Mouse (Mus musculus) myocyte (in vitro differentiated cells): ENCODE results near the gene Atl3. TPM values are rescaled to one million over a fixed set of nuclear protein-coding genes. Genes with fewer than 3 reads are reported as not detected.

Experiments
- H3K27me3 ChIP-seq: one replicate; pipeline ENCODE4 v1.6.1; 2011; ENCODE audit not compliant: control insufficient read depth, insufficient read depth, insufficient read length
- H3K36me3 ChIP-seq: one replicate; pipeline ENCODE4 v1.6.1; 2011; ENCODE audit not compliant: control insufficient read depth, insufficient read depth
- H3K4me2 ChIP-seq: one replicate; pipeline ENCODE4 v1.6.1; 2011; ENCODE audit warnings: low read depth, control low read depth
- H3K4me3 ChIP-seq: one replicate; pipeline ENCODE4 v1.5.1; 2011; ENCODE audit warnings: mild to moderate bottlenecking, control low read depth, moderate library complexity
- H3K79me2 ChIP-seq: one replicate; pipeline ENCODE4 v1.6.1; 2011; ENCODE audit not compliant: control insufficient read depth, insufficient read depth
- H3ac ChIP-seq: one replicate; pipeline ENCODE4 v1.6.1; 2011; ENCODE audit not compliant: control insufficient read depth, insufficient read length
- CEBPB ChIP-seq: IDR thresholded peaks from 2 replicates; pipeline ENCODE4 v1.6.1; 2011; ENCODE audit warnings: mild to moderate bottlenecking, moderate library complexity; ENCODE audit not compliant: poor library complexity, insufficient read depth, severe bottlenecking
- E2F4 ChIP-seq: IDR thresholded peaks from one replicate; pipeline ENCODE4 v1.6.1; 2011; ENCODE audit warnings: mild to moderate bottlenecking, control low read depth, moderate library complexity; ENCODE audit not compliant: insufficient read depth
- MAX ChIP-seq: IDR thresholded peaks from one replicate; pipeline ENCODE4 v1.6.1; 2011; ENCODE audit warnings: low read depth, mild to moderate bottlenecking, control low read depth
- MYOD1 ChIP-seq, 3 experiments: IDR thresholded peaks; one replicate each; pipeline ENCODE4 v1.6.1; 2011; ENCODE audit warnings: control low read depth in 2 of 3, low read depth in 2 of 3, mild to moderate bottlenecking in 2 of 3, moderate library complexity in 1 of 3; ENCODE audit not compliant: insufficient read length in 2 of 3, control insufficient read depth in 1 of 3
- MYOG ChIP-seq, 3 experiments: IDR thresholded peaks; one replicate each; pipeline ENCODE4 v1.6.1; 2011; ENCODE audit warnings: control low read depth in 2 of 3, low read depth in 2 of 3, mild to moderate bottlenecking in 2 of 3; ENCODE audit not compliant: insufficient read length in 2 of 3, control insufficient read depth in 1 of 3, insufficient read depth in 1 of 3
- POLR2A ChIP-seq: IDR thresholded peaks from one replicate; pipeline ENCODE4 v1.6.1; 2011; ENCODE audit warnings: low read depth, mild to moderate bottlenecking, control low read depth, moderate library complexity; ENCODE audit not compliant: insufficient read length
- POLR2AphosphoS2 ChIP-seq: IDR thresholded peaks from one replicate; pipeline ENCODE4 v1.6.1; 2011; ENCODE audit warnings: low read depth, control low read depth; ENCODE audit not compliant: insufficient read length
- REST ChIP-seq: IDR thresholded peaks from one replicate; pipeline ENCODE4 v1.6.1; 2011; ENCODE audit warnings: mild to moderate bottlenecking, control low read depth, moderate library complexity; ENCODE audit not compliant: insufficient read depth, insufficient read length
- SRF ChIP-seq: IDR thresholded peaks from one replicate; pipeline ENCODE4 v1.6.1; 2011; ENCODE audit warnings: low read depth; ENCODE audit not compliant: control insufficient read depth, insufficient read length
- TCF12 ChIP-seq: IDR thresholded peaks from one replicate; pipeline ENCODE4 v1.6.1; 2011; ENCODE audit warnings: mild to moderate bottlenecking, control low read depth; ENCODE audit not compliant: poor library complexity, insufficient read depth, severe bottlenecking
- TCF3 ChIP-seq: IDR thresholded peaks from one replicate; pipeline ENCODE4 v1.6.1; 2011; ENCODE audit warnings: low read depth, control low read depth; ENCODE audit not compliant: insufficient read length
- USF1 ChIP-seq: IDR thresholded peaks from one replicate; pipeline ENCODE4 v1.6.1; 2011; ENCODE audit warnings: low read depth, mild to moderate bottlenecking, control low read depth, moderate library complexity
- polyA plus RNA-seq: library from polyadenylated mRNA; unstranded; fragments of >200 nt; fragmentation: generic; extraction: Trizol; gene quantifications from one replicate; pipeline ENCODE4 v1.2.1, GENCODE M21; 2012; ENCODE audit warnings: missing spikeins

Gene Atl3
- polyA plus RNA-seq, 1 experiment: 14.4 TPM

DNA sequence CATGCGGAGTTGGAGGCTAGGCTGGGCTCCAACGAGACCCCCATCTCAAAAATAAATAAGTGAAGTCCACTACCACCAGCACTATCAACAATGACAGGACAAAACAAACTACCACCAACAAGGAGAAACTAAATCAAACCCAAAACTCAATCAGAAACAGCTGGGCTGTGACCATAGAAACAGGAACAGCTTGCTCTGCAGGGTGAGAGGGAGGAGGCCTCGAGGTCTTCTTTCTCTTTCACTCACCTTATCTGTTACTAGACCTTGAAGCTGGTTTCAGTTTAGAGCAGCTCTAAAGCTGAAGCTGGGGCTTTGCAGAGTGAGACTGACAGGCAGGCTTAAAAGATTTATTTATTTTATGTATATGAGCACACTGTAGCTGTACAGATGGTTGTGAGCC, 67.6 kb downstream of the Atl3 start:
- Histone ChIP-seq H3K27me3 (no peaks in the 10 kb centered on the region), H3ac (no peak overlapping the region), H3K36me3 (no peaks in the 10 kb centered on the region), H3K4me2 (no peak overlapping the region), H3K4me3 (no peak overlapping the region), H3K79me2 (no peaks in the 10 kb centered on the region)
- TF ChIP-seq MYOD1 (IDR thresholded peaks at IDR 0.05; ENCODE audit: control insufficient read depth in 1 of 3, insufficient read length in 2 of 3, low read depth in 2 of 3) (no peak), TCF3 (no peak), CEBPB (no peak), E2F4 (no peak), POLR2AphosphoS2 (no peak), MAX (no peak), TCF12 (no peak), REST (no peak), POLR2A (no peak), USF1 (no peak), MYOG (IDR thresholded peaks at IDR 0.05; ENCODE audit: control insufficient read depth in 1 of 3, insufficient read depth in 1 of 3, insufficient read length in 2 of 3, low read depth in 2 of 3) (no peak), SRF (no peak)

DNA sequence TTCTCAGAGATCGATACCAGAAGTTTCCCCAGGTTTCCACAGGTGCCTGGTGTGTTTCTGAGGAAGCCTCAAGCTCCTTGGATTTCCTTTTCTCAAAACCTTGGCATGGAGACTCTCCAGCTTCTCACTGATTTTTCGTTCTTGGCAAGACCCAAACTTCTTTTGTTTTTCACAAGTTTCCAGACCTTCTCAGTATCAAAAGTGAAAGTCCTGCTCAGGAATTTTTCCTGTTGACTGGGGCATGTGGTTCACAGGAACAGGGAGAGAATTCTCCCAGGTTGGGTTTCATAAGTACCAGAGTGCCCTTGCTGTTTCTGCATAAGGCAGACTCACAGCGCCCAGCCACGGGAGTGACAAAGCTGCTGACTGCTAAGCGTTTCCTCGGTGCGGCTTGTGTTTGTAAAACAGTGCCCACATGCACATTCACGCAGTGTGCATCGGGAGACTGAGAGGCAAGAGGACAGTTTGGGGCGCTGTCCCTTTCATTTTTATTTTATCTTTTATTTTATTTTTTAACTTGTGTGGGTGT, 68.8 kb downstream of the Atl3 start:
- no peak overlapping the region for H3ac ChIP-seq
- H3K36me3 ChIP-seq: no peaks in the 10 kb centered on the region
- no peak for TF ChIP-seq USF1
- no peak for TF ChIP-seq MYOG (IDR thresholded peaks at IDR 0.05; ENCODE audit: control insufficient read depth in 1 of 3, insufficient read depth in 1 of 3, insufficient read length in 2 of 3, low read depth in 2 of 3)
- TF ChIP-seq TCF3: no peak
- no peak for TF ChIP-seq MYOD1 (IDR thresholded peaks at IDR 0.05; ENCODE audit: control insufficient read depth in 1 of 3, insufficient read length in 2 of 3, low read depth in 2 of 3)
- no peak for TF ChIP-seq REST
- no peak for TF ChIP-seq CEBPB
- TF ChIP-seq POLR2AphosphoS2: no peak
- TF ChIP-seq SRF: no peak
- TF ChIP-seq E2F4: no peak
- TF ChIP-seq POLR2A: no peak
- TF ChIP-seq MAX: no peak
- TF ChIP-seq TCF12: no peak
- peak overlapping the region; percentile 37 for H3K4me2 ChIP-seq
- no peak overlapping the region for H3K4me3 ChIP-seq
- no peaks in the 10 kb centered on the region for H3K79me2 ChIP-seq
- no peaks in the 10 kb centered on the region for H3K27me3 ChIP-seq

DNA sequence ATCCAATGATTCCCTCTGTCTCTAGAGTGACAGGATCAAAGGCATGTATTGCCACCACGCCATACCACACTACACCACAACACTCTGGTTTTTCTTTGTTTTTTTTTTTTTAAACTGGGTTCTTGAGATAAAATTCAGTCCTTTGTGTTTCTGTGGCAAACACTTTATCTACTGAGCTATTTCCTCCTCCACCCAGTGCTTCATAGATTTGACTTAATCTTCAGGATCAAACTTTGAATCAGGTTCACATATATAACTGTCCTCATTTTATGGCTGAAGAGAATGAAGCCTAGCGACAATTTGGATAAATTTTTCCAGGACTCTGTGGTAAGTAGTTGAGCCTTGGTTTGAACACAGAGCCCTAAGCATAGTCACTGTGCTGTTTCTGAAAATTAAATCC, 69.8 kb downstream of the Atl3 start:
- Histone ChIP-seq H3K4me2 (no peak overlapping the region), H3K36me3 (no peaks in the 10 kb centered on the region), H3ac (no peak overlapping the region), H3K27me3 (no peaks in the 10 kb centered on the region), H3K4me3 (no peak overlapping the region), H3K79me2 (peaks cover 4% of the 10 kb centered on the region)
- TF ChIP-seq TCF3 (no peak), MYOG (IDR thresholded peaks at IDR 0.05; ENCODE audit: control insufficient read depth in 1 of 3, insufficient read depth in 1 of 3, insufficient read length in 2 of 3, low read depth in 2 of 3) (no peak), CEBPB (no peak), REST (no peak), TCF12 (no peak), MAX (no peak), E2F4 (no peak), MYOD1 (IDR thresholded peaks at IDR 0.05; ENCODE audit: control insufficient read depth in 1 of 3, insufficient read length in 2 of 3, low read depth in 2 of 3) (no peak), USF1 (no peak), SRF (no peak)

DNA sequence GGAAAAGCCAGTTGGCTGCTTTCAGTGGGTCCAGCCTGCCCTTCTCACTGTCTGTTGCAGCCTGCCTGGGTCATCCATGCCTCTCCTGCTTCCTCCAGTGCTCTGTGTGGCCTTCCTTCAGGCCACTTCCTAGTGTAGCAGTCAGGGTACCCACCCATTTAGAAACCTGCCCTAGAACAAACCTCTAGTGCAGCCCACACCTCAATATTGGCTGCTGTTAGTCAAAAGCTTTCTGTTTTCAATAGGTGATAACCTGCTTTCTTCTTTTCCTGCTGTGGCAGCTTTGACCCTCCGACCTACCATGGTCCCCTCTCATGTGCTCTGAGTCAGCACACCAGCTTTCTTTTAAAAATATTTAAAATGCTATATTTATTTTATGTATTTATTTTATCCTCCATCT, 70.6 kb downstream of the Atl3 start:
- no peak overlapping the region for H3ac ChIP-seq
- no peak for TF ChIP-seq POLR2A
- no peak for TF ChIP-seq SRF
- TF ChIP-seq CEBPB: no peak
- TF ChIP-seq E2F4: no peak
- TF ChIP-seq MAX: no peak
- TF ChIP-seq TCF3: no peak
- TF ChIP-seq MYOG (IDR thresholded peaks at IDR 0.05; ENCODE audit: control insufficient read depth in 1 of 3, insufficient read depth in 1 of 3, insufficient read length in 2 of 3, low read depth in 2 of 3): no peak
- TF ChIP-seq REST: no peak
- no peak for TF ChIP-seq TCF12
- TF ChIP-seq USF1: no peak
- no peak for TF ChIP-seq MYOD1 (IDR thresholded peaks at IDR 0.05; ENCODE audit: control insufficient read depth in 1 of 3, insufficient read length in 2 of 3, low read depth in 2 of 3)
- TF ChIP-seq POLR2AphosphoS2: no peak
- H3K79me2 ChIP-seq: peaks cover 4% of the 10 kb centered on the region
- no peaks in the 10 kb centered on the region for H3K36me3 ChIP-seq
- H3K27me3 ChIP-seq: no peaks in the 10 kb centered on the region
- no peak overlapping the region for H3K4me2 ChIP-seq
- no peak overlapping the region for H3K4me3 ChIP-seq

DNA sequence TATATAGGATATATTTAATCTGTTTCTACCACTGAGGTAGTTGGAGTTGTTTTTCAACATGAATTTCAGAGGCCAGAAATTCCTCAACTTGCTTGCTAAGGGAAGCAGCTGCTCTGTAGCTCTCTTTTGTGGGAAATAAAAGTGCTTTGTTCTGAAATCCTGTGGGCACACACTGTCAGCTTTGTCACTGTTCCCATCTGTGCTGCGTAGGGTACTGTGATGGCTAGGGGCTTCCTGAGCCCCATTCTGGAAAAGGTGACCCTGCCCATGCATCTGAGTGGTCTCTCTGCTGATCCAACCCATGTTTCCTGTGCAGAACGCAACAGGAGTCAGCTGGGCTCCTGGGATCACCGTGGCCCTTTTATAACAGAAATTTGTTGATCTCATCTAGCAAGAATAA, 73.0 kb downstream of the Atl3 start:
- H3K4me2 ChIP-seq: no peak overlapping the region
- H3K4me3 ChIP-seq: no peak overlapping the region
- TF ChIP-seq REST: no peak
- no peak for TF ChIP-seq TCF12
- TF ChIP-seq TCF3: no peak
- no peak for TF ChIP-seq MAX
- TF ChIP-seq SRF: no peak
- no peak for TF ChIP-seq USF1
- no peak for TF ChIP-seq MYOG (IDR thresholded peaks at IDR 0.05; ENCODE audit: control insufficient read depth in 1 of 3, insufficient read depth in 1 of 3, insufficient read length in 2 of 3, low read depth in 2 of 3)
- TF ChIP-seq POLR2A: no peak
- TF ChIP-seq MYOD1 (IDR thresholded peaks at IDR 0.05; ENCODE audit: control insufficient read depth in 1 of 3, insufficient read length in 2 of 3, low read depth in 2 of 3): no peak

More for the DNA sequence above, 73.0 kb downstream of the Atl3 start:
- Histone ChIP-seq H3ac (no peak overlapping the region), H3K27me3 (no peaks in the 10 kb centered on the region), H3K36me3 (no peaks in the 10 kb centered on the region), H3K79me2 (peaks cover 4% of the 10 kb centered on the region)
